Mouse (Mus musculus): ENCODE data around the gene Ranbp3.

GRCm38 (mm10) chr17:56744173-56744572, 71.1 kb downstream of the Ranbp3 start:
- TF ChIP-seq CTCF (IDR thresholded peaks at IDR 0.05; ENCODE audit: low read depth) (no peak), EP300 (IDR thresholded peaks at IDR 0.05; ENCODE audit: low read depth) (no peak)

All from liver, postnatal 0 days (tissue).